Mouse (Mus musculus) G1E (cell line): ENCODE measurements around the gene Kcnab2.

Experiments
- CTCF ChIP-seq: IDR thresholded peaks from 2 replicates; pipeline ENCODE4 v1.5.1; 2012; ENCODE audit warnings: low read depth, low read length, inconsistent platforms, mixed read lengths
- GATA1 ChIP-seq: IDR thresholded peaks from 2 replicates; pipeline ENCODE4 v1.6.1; 2012; ENCODE audit warnings: borderline replicate concordance, low read length, inconsistent platforms, mixed read lengths
- GATA2 ChIP-seq: IDR thresholded peaks from 2 replicates; pipeline ENCODE4 v1.6.1; 2012; ENCODE audit warnings: low read depth, low read length, inconsistent platforms, borderline replicate concordance
- POLR2AphosphoS5 ChIP-seq: IDR thresholded peaks from 2 replicates; pipeline ENCODE4 v1.6.1; 2012; ENCODE audit warnings: low read depth, low read length, inconsistent platforms; ENCODE audit not compliant: insufficient replicate concordance
- TAL1 ChIP-seq: conservative IDR thresholded peaks from 2 replicates; pipeline ENCODE4 v1.6.1; 2012; ENCODE audit warnings: low read depth, low read length, inconsistent platforms, mixed read lengths

DNA sequence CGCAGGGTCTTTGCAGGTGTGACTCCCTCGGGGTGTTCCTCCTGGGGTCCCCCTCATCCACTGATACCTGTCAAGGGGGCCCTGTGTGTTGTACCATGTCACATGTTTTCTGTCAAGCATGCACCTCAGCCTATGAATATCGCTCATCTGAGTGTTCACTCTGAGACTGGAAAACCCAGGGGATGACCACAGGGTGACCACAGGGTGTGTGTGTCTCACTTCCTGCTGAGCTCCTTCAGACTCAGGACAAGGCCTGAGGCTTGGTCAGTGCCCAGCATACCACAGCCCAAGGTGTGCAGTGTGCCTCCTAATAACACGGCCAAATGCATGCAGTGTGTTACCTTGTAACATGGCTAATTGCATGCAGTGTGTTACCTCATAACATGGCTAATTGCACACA lies 20.0 kb downstream of the Kcnab2 start:
- TF ChIP-seq CTCF (no peak), POLR2AphosphoS5 (no peak), GATA1 (no peak), TAL1 (no peak), GATA2 (no peak)
